Mouse (Mus musculus): ENCODE measurements around the gene Tmem115.

Gene Tmem115

DNA sequence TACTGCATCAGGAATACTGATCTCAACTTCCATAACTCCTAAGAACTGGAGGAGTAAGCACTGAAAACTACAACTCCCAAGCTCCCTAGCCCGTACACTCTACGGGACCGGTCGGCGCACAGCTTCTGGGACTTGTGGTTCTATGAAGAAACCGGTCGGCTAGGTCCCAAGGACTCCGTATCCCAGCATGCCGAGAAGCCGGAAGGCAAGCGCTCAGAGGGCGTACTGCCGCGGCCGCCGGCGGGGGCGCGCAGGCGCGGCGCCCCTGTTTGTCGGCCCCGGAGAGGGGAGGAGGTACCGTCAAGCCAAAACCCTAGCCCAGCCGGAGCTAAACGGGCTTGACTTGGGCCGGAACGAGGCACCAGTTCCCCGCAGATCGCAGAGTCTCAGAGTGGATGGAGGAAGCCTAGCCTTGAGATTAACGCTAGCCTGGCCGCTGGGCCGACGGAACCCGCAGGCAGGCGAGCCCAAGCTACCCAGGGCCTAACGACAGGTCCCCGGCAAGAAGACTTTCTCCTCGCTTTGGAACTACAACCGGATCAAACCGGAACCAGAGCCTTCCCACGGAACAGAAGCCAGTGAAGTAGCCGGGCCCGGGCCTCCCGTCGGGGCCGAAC is at the start of gene Tmem115:
TSS of gene Tmem115 (plus strand) at position 155 of the 617 bp plus-strand sequence.
- in situ Hi-C loops (cut with MboI; ENCODE audit: low sequenced_read_pairs) = no loop called here

DNA sequence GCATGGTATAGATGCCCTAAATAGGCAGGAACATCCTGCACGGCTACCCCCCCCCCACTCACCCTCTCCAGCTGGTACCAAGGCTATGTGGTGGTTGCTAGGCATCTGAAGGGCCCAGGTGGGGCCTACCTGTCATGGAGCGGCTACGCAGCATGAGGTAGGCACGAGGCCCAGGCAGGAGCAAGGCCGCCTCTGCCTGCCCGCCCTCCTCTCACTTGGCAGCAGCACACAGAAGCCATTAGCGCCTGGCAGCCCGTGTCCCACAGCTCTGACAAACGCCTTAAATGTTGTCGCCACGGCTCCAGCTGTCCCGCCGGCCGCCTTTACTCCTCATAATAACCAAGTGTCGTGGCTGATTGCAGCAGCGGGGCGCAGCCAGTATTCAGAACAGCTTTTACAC is 49.4 kb upstream of the Tmem115 start:
- in situ Hi-C loops (cut with MboI; ENCODE audit: low sequenced_read_pairs) = no loop called here

- in situ Hi-C loops (cut with MboI; ENCODE audit: low sequenced_read_pairs) = no loop called here
Observed at GRCm38 (mm10) chr9:107484766-107485165, 49.0 kb upstream of the Tmem115 start.

DNA sequence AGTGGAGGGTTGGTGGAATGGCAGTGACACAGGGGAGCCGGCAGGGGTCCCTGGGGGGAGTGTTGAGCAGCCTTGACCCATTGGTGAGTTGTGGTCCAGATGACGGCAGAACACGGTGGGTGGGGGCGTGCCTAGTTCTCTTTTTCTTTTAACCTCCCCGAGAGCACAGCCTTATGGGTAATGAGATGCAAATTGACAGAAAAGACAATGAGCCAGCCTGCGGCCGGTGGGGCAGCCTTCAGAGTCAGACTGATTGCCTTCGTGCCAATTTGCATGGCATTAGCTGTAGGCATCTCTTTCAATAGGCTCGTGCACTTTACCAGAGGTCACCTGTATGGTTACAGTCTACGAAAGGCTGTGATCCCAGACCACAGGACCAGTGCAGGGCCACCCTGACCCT is 47.7 kb upstream of the Tmem115 start:
- in situ Hi-C loops (cut with MboI; ENCODE audit: low sequenced_read_pairs) = no loop called here

DNA sequence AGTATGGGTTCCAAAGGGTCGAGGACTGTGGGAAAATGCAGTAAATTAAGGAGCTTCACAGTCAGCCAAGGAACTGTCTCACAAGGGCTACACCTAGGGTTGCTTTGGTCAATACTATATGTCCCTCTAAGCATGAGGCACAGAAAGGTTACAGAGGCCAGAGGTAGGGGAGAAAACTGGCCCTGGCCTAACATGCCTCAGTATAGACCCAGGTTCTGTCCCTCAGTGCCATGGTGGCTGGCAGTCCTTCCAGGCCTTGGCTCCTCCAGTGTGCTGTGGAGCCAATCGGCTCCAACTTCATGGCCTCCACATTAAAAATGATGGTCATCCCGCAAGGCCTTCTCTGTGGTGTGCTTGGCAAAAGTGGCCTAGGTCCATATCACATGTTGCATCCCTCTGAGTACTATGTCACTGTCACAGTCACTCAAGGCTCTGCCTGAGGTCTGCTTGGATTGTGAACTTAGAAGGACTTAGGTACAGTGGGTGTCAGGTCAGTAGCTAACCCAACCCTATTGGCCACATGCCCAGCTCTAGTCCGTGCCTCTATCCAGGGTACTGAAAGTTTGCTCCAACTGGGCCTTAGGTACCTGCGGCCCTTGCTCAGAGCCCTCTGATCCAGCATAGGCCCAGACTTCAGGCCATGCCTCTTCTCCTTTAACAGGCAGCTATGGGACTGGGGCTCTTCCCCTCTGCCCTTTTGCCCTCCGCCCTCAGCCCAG is 47.1 kb upstream of the Tmem115 start:
- in situ Hi-C loops (cut with MboI; ENCODE audit: low sequenced_read_pairs) = no loop called here

DNA sequence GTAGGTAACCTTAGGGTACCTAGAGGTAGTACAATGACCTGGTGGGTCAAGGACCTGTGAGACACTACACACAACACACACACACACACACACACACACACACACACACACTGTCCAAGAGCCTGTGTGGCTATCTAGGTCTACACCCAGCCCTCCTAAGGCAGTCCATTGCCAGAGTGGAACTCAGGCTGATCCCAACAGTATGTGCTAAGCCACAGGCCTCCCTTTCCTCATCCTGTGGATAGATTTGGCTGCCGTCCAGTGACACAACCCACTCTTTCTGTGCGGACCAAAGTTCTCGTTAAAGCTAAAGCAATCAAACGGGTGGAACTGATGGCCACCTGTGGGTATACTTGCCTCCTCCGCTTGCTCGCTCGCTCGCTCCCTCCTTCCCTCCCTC is 43.6 kb upstream of the Tmem115 start:
- in situ Hi-C loops (cut with MboI; ENCODE audit: low sequenced_read_pairs) = no loop called here

DNA sequence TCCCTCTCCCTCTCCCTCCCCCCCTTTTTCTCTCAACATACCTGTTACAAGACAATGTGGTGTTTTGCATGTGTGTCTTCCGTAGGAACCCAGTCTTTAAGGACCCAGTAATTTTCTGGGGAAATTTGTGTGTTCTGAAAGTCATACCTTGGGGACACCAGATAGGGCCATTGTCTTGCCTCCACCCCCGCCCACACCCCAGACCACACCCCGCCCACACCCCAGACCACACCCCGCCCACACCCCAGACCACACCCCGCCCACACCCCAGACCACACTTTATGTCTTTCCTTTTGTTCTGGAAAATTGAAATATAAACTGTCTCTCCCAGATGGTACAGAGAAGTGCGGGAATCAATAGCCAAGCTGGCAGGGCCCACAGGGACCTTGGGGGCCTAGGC is 43.1 kb upstream of the Tmem115 start:
- in situ Hi-C loops (cut with MboI; ENCODE audit: low sequenced_read_pairs) = no loop called here

DNA sequence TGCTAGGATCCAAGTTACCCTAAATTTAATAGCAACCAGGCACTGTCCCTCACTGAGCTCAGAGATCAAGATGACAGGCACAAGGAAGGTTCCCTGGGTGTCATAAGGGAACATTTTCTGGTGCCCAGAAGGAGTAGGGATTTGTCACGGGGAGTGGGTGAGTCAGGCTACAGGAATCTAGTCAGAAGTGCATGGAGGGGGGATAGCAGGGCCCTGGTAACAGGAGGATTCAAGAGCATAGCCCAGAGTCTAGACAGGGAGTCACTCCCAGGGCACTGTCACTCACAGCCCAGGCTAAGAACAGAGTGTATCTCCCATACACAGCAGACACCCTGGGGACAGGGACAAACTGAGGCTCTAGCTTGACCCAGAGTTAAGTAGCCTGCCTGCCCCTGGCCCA is 40.2 kb upstream of the Tmem115 start:
- in situ Hi-C loops (cut with MboI; ENCODE audit: low sequenced_read_pairs) = no loop called here

- in situ Hi-C loops (cut with MboI; ENCODE audit: low sequenced_read_pairs) = no loop called here
Observed at GRCm38 (mm10) chr9:107494238-107494637, 39.5 kb upstream of the Tmem115 start.

- in situ Hi-C loops (cut with MboI; ENCODE audit: low sequenced_read_pairs) = no loop called here
Observed at GRCm38 (mm10) chr9:107496359-107496758, 37.4 kb upstream of the Tmem115 start.

- in situ Hi-C loops (cut with MboI; ENCODE audit: low sequenced_read_pairs) = no loop called here
Observed at GRCm38 (mm10) chr9:107500708-107501286, 32.9 kb upstream of the Tmem115 start.

DNA sequence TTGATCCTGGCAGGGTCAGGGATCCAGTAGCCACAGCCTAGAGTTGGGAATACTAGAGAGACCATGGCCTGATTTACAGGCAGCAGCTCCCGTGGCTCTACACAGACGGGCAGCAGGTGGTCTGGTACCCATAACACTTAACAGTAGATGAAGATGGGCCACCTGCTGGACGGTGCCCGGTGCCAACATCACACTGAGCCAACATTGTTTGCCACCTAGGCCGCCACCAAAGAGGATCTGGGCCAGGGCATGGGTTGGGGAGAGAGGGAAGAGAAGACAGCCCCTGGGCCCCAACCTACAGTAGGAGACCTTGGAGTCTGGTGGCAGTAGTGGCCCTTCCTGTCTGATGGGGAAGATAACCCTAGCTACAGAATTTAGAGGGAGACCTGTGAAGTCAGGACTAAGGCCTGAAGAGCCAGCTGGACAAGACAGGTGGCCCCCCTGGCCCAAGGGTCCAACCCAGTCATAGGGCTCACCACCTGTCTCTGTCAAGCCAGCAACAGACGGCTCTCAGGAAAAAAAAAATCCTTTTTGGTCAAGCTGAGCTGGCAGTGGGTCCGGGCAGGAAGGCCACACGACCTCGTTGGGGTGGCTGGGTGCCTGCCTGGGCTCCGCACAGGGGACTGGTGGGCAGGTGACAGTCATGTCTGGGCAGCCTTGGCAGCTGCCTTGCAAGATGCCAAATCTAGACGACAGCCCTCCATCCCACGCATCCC is 31.5 kb upstream of the Tmem115 start:
- in situ Hi-C loops (cut with MboI; ENCODE audit: low sequenced_read_pairs) = no loop called here

DNA sequence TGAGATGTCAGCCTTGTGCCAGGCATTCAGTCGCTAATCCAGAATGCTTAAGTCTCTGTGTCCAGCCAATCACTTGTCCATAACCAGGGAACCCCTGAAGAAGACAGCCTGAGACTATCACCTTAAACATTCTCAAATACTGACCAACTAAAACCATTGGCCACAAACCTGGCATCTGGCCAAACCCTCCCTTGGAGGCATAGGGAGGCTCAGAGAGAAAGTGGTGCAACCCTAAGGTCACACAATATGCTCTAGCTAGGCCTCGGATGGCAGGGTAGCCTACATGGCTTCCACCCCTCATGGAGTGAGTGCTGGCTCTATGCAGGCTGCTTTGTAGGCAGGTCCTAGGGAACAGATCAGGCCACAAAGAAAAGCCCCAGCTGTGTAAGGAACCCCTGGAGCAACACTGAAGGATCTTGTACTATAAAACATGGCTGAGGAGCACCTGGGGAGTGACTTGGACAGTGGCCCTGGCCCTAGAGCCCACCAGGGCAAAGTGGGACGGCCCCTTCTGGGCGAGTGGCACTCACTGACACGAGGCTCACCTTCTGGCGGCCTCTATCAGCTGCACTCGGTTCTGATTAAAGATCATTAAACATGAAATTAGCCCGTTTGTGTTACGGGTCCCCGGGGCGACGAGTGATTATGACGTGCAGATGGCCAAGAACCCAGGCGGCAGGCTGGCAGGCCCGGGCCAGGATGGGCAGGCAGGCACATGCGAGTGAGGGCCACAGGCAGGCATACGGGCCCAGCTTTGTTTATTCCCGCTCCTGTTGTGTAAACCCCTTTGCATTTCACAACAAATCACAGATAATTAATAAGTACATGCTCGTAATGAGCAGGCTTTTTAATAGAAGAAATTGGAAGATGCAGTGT is 28.8 kb upstream of the Tmem115 start:
- in situ Hi-C loops (cut with MboI; ENCODE audit: low sequenced_read_pairs) = no loop called here

GRCm38 (mm10) chr9:107508266-107508665 is 25.5 kb upstream of the Tmem115 start:
- in situ Hi-C loops (cut with MboI; ENCODE audit: low sequenced_read_pairs) = no loop called here

DNA sequence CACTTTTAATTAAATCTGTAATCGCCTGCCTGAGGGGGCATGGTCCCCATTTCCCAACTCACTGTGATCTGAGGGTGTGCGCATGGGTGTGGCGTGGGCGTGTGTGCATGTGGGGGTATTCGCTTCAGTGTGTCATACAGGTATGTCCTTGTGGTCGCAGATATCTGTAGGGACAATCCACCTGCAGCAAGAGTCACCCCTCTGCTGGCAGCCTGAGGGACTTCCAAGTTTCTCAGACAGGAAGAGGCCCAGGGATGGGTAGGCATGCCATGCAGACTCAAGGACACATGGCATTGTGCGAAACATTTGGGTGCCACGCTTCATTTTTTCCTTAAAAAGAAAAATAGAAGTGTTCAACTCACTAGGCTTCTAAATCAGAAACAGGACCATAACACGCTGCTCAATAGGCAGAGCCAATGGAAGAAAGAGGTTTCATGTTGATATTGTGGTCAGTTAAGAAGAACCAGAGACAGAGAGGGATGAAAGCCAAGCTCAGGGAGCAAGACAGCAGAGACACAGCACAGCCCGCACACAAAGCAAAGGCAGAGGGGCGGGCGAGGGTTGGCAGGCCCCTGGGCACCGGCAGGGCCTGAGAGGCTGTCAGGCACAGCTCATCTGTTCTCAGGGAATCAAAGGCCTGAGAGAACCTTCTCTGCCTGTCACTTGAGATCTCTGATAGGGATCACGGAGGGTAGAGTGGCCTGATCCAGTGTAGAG is 23.2 kb upstream of the Tmem115 start:
- in situ Hi-C loops (cut with MboI; ENCODE audit: low sequenced_read_pairs) = no loop called here

GRCm38 (mm10) chr9:107511436-107511835 is 22.3 kb upstream of the Tmem115 start:
- in situ Hi-C loops (cut with MboI; ENCODE audit: low sequenced_read_pairs) = no loop called here

DNA sequence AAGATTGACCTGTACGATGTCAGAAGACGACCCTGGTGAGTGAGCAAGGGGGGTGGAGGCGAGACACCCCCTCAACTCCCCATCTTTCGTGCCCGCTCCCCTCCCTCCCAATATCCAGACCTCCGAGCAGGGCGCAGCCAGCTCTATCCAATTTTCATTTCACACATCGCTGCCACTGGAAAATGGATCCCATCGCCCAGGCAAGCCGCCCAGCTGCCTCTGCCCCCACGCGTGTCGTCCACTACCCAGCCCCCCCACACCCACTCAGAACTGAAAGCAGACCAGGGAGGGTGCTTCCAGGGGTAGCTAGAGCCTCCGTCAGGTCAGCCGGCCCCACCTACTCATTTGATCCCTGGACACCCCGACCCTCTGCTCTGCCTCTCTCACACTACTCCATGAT is 21.4 kb upstream of the Tmem115 start:
- in situ Hi-C loops (cut with MboI; ENCODE audit: low sequenced_read_pairs) = no loop called here

DNA sequence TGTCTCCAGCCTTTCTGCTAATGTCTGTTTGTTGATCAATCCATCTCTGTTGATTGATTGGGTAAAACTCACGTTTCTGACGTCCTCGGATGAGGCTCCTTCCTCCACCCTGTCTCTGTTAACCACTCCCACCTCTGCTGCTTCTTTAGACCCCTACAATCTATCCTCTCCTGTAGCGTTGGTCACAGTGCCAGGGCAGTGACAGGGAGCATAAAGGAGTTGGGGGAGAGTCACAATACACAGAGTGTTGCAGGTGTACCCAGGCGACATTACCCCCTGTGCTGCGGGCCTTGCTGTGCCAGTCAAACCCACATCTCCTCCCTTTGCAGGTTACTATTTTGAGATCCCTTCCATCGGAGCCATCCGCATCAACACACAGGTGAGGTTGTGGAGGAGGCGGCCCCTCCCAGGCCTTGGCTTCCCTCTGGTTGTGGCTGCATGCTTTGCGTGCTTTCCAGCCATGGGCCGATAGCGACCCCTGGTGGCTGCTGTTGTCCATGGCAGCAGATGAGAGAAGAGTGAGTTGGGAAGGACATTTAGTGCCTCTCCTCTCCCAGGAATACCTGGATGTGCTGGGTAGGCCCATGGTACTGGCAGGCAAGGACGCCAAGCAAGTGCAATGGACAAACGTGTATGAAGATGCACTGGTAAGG is 19.3 kb upstream of the Tmem115 start:
- in situ Hi-C loops (cut with MboI; ENCODE audit: low sequenced_read_pairs) = no loop called here

- in situ Hi-C loops (cut with MboI; ENCODE audit: low sequenced_read_pairs) = no loop called here
Observed at GRCm38 (mm10) chr9:107520331-107520730, 13.4 kb upstream of the Tmem115 start.

GRCm38 (mm10) chr9:107521190-107521589 is 12.6 kb upstream of the Tmem115 start:
- in situ Hi-C loops (cut with MboI; ENCODE audit: low sequenced_read_pairs) = no loop called here
